Mouse (Mus musculus) heart, embryonic 16.5 days (tissue): Measurements from ENCODE around the gene P2rx5. TPM values are rescaled to one million over a fixed set of nuclear protein-coding genes. Genes with fewer than 3 reads are reported as not detected.
A peak's percentile ranks its signal among the peaks of the same experiment; 100 is the strongest.

ENCODE experiments used
- ATAC-seq: fragments of 200-750 bp; cut with Nextera tagmentation; replicated peaks from 2 replicates; pipeline ENCODE4 v1.8.0; 2017; ENCODE audit warnings: moderate number of reproducible peaks; ENCODE audit not compliant: insufficient read depth, low FRiP score; ENCODE audit errors: extremely low read depth
- H3K27ac ChIP-seq: fragments of 300-500 bp; sonication (generic); 2 replicates; pipeline ENCODE4 v1.5.1; 2014; ENCODE audit warnings: mild to moderate bottlenecking, low read length, control low read depth, moderate library complexity
- H3K27me3 ChIP-seq: fragments of 300-500 bp; sonication (generic); 2 replicates; pipeline ENCODE4 v1.6.1; 2014; ENCODE audit warnings: low read length, mixed read lengths; ENCODE audit not compliant: control insufficient read depth, insufficient read depth
- H3K36me3 ChIP-seq: fragments of 300-500 bp; sonication (generic); 2 replicates; pipeline ENCODE4 v1.6.1; 2014; ENCODE audit not compliant: control insufficient read depth, insufficient read depth
- H3K4me1 ChIP-seq: fragments of 300-500 bp; sonication (generic); 2 replicates; pipeline ENCODE4 v1.6.1; 2014; ENCODE audit warnings: low read length, mixed read lengths; ENCODE audit not compliant: control insufficient read depth, insufficient read depth
- H3K4me2 ChIP-seq: fragments of 300-500 bp; sonication (generic); 2 replicates; pipeline ENCODE4 v1.6.1; 2014; ENCODE audit warnings: low read depth, mild to moderate bottlenecking, control low read depth, low read length
- H3K4me3 ChIP-seq: fragments of 300-500 bp; sonication (generic); 2 replicates; pipeline ENCODE4 v1.5.1; 2014; ENCODE audit warnings: mild to moderate bottlenecking, control low read depth, low read length
- H3K9ac ChIP-seq: fragments of 300-500 bp; sonication (generic); 2 replicates; pipeline ENCODE4 v1.6.1; 2014; ENCODE audit warnings: low read length, control low read depth
- H3K9me3 ChIP-seq: fragments of 300-500 bp; sonication (generic); replicated peaks from 2 replicates; pipeline ENCODE4 v1.6.1; 2016; ENCODE audit warnings: low read length; ENCODE audit not compliant: control insufficient read depth
- WGBS: fragments of 180-500 bp; shearing (Covaris S2); extraction: QIAGEN DNeasy Blood & Tissue Kit; methylation state at CpG from one replicate; pipeline ENCODE4 v1.1.7; 2014; 5-methylcytosine and 5-hydroxymethylcytosine counted together
- polyA plus RNA-seq: library from polyadenylated mRNA; unstranded; fragments of >200 nt; fragmentation: Nextera tagmentation; extraction: Ambion mirVana; gene quantifications from 2 replicates; pipeline ENCODE4 v1.2.1, GENCODE M21; 2015

P2rx5 gene
- polyA plus RNA-seq, 1 experiment from 2014 or later: 2.9 TPM

DNA sequence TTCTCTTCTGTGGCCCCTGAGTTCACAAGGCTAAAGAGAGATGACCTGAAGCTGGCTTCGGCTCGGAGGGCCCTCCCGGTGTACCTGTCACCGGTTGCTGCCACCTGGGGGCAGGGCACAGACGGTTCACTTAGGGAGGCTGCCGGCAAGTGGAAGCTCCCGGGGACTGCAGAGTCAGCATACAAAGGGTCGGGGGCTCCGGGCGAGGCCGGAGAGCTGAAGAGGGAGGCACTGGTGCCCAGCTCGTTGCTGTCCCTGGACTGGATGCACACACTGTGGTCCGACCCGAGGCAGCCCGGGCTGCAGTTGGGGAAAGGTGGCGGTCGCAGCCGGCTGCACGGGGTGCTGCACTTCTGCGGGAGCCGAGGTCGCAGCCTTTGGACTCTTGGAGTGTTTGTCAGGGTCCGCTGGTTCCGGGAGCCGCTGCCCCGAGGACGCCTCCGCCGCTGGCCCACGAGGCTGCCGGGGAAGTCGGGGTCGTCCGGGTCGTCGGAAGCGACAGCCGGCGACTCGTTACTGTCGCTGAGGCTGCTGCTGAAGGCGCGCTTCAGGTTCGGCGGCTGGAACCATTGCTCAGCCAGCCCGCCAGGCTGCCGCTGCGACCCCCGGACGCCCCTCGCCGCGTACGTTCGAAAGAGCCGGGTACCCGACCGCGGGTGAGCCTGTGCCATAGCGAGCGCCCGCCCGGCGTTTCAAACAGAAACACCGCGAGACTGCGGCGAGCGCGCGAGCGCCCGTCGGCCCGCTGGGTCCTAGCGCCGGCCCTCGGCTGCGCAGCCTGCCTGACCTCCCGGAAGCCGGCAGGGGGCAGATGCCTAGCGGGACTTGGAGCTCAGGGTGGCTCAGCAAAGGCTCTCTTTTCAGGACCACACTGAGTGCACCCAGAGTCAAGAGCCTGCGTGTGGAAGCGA, 22.4 kb upstream of the P2rx5 start, which contains the start of gene Haspin:
Gene Haspin (minus strand): TSS at position 704 of the 911 bp plus-strand sequence.
- peak within 1 kb of the TSS; percentile 82 for H3K9ac ChIP-seq
- peak; percentile 91 for ATAC-seq
- H3K4me2 ChIP-seq: peak within 1 kb of the TSS; percentile 81
- no peaks in the 10 kb centered on the region for H3K9me3 ChIP-seq
- H3K4me1 ChIP-seq: peaks cover 26% of the 10 kb centered on the region
- H3K27me3 ChIP-seq: no peaks in the 10 kb centered on the region
- 0 out of 2 replicates have a peak, but pooled peaks cover 5% of the 10 kb centered on the region for H3K36me3 ChIP-seq
- peak within 1 kb of the TSS; percentile 30; the same call in 1 of the 2 replicates for H3K27ac ChIP-seq
- peak within 1 kb of the TSS; percentile 79 for H3K4me3 ChIP-seq
- under 1% methylated on average over 84 of the region's 84 CpGs for WGBS

- Histone ChIP-seq H3K4me3 (no peak overlapping the region), H3K27ac (no peak overlapping the region), H3K4me1 (no peaks in the 10 kb centered on the region), H3K9me3 (no peaks in the 10 kb centered on the region), H3K4me2 (no peak overlapping the region), H3K27me3 (no peaks in the 10 kb centered on the region), H3K36me3 (no peaks in the 10 kb centered on the region), H3K9ac (no peak overlapping the region)
- ATAC-seq: no peak
- WGBS: 31% methylated on average over 1 of the region's 1 CpGs
These were observed 15.9 kb upstream of the P2rx5 start for GRCm38 (mm10) chr11:73144261-73144681.

- Histone ChIP-seq H3K36me3 (no peaks in the 10 kb centered on the region), H3K4me1 (no peaks in the 10 kb centered on the region), H3K27ac (no peak overlapping the region), H3K27me3 (no peaks in the 10 kb centered on the region), H3K9me3 (no peaks in the 10 kb centered on the region), H3K4me2 (no peak overlapping the region), H3K9ac (no peak overlapping the region), H3K4me3 (no peak overlapping the region)
- WGBS: 56% methylated on average over 11 of the region's 11 CpGs
- ATAC-seq: no peak
These were observed 13.9 kb upstream of the P2rx5 start for GRCm38 (mm10) chr11:73146026-73146974.

DNA sequence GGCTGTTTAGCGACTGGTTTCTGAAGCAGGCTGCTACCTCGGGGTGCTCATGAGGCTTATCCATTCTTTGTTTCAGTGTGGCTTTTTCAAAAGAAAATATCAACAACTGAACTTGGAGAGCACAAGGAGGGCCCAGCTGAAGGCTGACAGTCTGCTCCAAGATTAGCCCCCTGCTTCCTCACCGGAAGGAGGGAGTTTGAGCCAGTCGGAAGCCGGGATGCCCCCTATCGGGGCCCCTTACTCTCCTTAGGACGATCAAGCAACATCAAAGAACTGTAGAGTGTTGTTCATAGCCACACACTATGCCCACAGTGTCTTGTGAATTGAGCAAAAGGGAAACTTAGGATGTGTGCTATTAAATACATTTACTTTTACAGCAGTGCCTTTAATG, 13.3 kb upstream of the P2rx5 start:
- Histone ChIP-seq H3K36me3 (no peaks in the 10 kb centered on the region), H3K9ac (no peak overlapping the region), H3K27me3 (no peaks in the 10 kb centered on the region), H3K27ac (no peak overlapping the region), H3K4me2 (no peak overlapping the region), H3K4me1 (no peaks in the 10 kb centered on the region), H3K4me3 (no peak overlapping the region), H3K9me3 (no peaks in the 10 kb centered on the region)
- 48% methylated on average over 7 of the region's 7 CpGs for WGBS
- no peak for ATAC-seq

GRCm38 (mm10) chr11:73148209-73148608, 12.0 kb upstream of the P2rx5 start:
- H3K27ac ChIP-seq: no peak overlapping the region
- H3K9ac ChIP-seq: no peak overlapping the region
- ATAC-seq: no peak
- no peaks in the 10 kb centered on the region for H3K36me3 ChIP-seq
- H3K4me2 ChIP-seq: no peak overlapping the region
- H3K27me3 ChIP-seq: no peaks in the 10 kb centered on the region
- no peak overlapping the region for H3K4me3 ChIP-seq
- H3K9me3 ChIP-seq: no peaks in the 10 kb centered on the region
- WGBS: 76% methylated on average over 9 of the region's 9 CpGs
- H3K4me1 ChIP-seq: no peaks in the 10 kb centered on the region

- no peak overlapping the region for H3K9ac ChIP-seq
- H3K4me2 ChIP-seq: no peak overlapping the region
- no peak overlapping the region for H3K4me3 ChIP-seq
- H3K36me3 ChIP-seq: no peaks in the 10 kb centered on the region
- peaks cover 3% of the 10 kb centered on the region; the same call in 1 of the 2 replicates for H3K4me1 ChIP-seq
- WGBS: 64% methylated on average over 6 of the region's 6 CpGs
- no peak overlapping the region for H3K27ac ChIP-seq
- peaks cover 14% of the 10 kb centered on the region for H3K27me3 ChIP-seq
- no peaks in the 10 kb centered on the region for H3K9me3 ChIP-seq
- no peak for ATAC-seq
These were observed 5.2 kb upstream of the P2rx5 start for GRCm38 (mm10) chr11:73155071-73155470.

GRCm38 (mm10) chr11:73160811-73161200, 585 bp downstream of the P2rx5 start:
- 14% methylated on average over 6 of the region's 6 CpGs for WGBS
- Histone ChIP-seq H3K27ac (peak overlapping the region; percentile 63), H3K36me3 (no peaks in the 10 kb centered on the region), H3K9ac (peak overlapping the region; percentile 69), H3K4me2 (peak overlapping the region; percentile 79), H3K4me1 (peaks cover 10% of the 10 kb centered on the region; the same call in 1 of the 2 replicates), H3K9me3 (no peaks in the 10 kb centered on the region), H3K4me3 (peak overlapping the region; percentile 55), H3K27me3 (peaks cover 14% of the 10 kb centered on the region)
- peak; percentile 87 for ATAC-seq

GRCm38 (mm10) chr11:73161616-73162015, 1.4 kb downstream of the P2rx5 start:
- H3K9me3 ChIP-seq: no peaks in the 10 kb centered on the region
- H3K27ac ChIP-seq: no peak overlapping the region
- peaks cover 10% of the 10 kb centered on the region; the same call in 1 of the 2 replicates for H3K4me1 ChIP-seq
- WGBS: 77% methylated on average over 4 of the region's 4 CpGs
- no peaks in the 10 kb centered on the region for H3K36me3 ChIP-seq
- H3K9ac ChIP-seq: no peak overlapping the region
- H3K27me3 ChIP-seq: peaks cover 14% of the 10 kb centered on the region
- no peak for ATAC-seq
- H3K4me3 ChIP-seq: no peak overlapping the region
- H3K4me2 ChIP-seq: no peak overlapping the region
